Comparison of ENCODE assay signal across 9 mouse cellular contexts in genomic region chr2:73528516-73529355, GRCm38 (mm10). TPM values are rescaled to one million over a fixed set of nuclear protein-coding genes. Genes with fewer than 3 reads are reported as not detected.
DNase-seq lines count a peak whose midpoint lies in the region; ATAC-seq lines count a peak whose summit lies in the region.
"Had no signal": no experiment of that assay in that cellular context is flagged by ENCODE, and none has a peak within 500 bp of the region (broad histone marks: within the 10 kb centered on the region; RNA-seq: fewer than 3 reads in every experiment).

No protein-coding gene starts in this region.

- DNase-seq in cerebellum, adult 9-11 months: peak; percentile 5
- no peak for DNase-seq in cerebellum, adult 11-12 months
- peak; percentile 28 for DNase-seq in urinary bladder, postnatal 14 days (ENCODE audit: low spot score)
- DNase-seq in urinary bladder, adult 2 months (ENCODE audit: low spot score): no peak
- DNase-seq in neural tube, embryonic 10.5 days (ENCODE audit: extremely low spot score, low spot score): peak; percentile 73

- H3K36me3 ChIP-seq in heart, embryonic 16.5 days (ENCODE audit: control insufficient read depth, insufficient read depth): no peaks in the 10 kb centered on the region
- H3K36me3 ChIP-seq in limb, embryonic 15.5 days: peaks cover 3% of the 10 kb centered on the region; the same call in 1 of the 2 replicates

- 3% methylated on average over 59 of the region's 59 CpGs for WGBS in heart, embryonic 16.5 days
- WGBS in limb, embryonic 15.5 days: 2% methylated on average over 58 of the region's 59 CpGs

- H3K4me3 ChIP-seq in heart, embryonic 16.5 days (ENCODE audit: low read length): peak overlapping the region; percentile 81
- peak overlapping the region; percentile 91 for H3K4me3 ChIP-seq in limb, embryonic 15.5 days

- peak; percentile 58 for ATAC-seq in heart, embryonic 16.5 days (replicated peaks; ENCODE audit: extremely low read depth, insufficient read depth, low FRiP score)
- ATAC-seq in limb, embryonic 15.5 days (ENCODE audit: insufficient number of reproducible peaks, low FRiP score, low TSS enrichment, low read depth): peak; percentile 41; the same call in 1 of the 2 replicates
- ATAC-seq in erythroid progenitor cell, adult 5-6 weeks (replicated peaks; ENCODE audit: low FRiP score, poor library complexity, severe bottlenecking): no peak

- peaks cover 12% of the 10 kb centered on the region for H3K4me1 ChIP-seq in heart, embryonic 16.5 days (ENCODE audit: control insufficient read depth, insufficient read depth, low read length)
- H3K4me1 ChIP-seq in limb, embryonic 15.5 days: peaks cover 24% of the 10 kb centered on the region

- peak overlapping the region; percentile 84 for H3K4me2 ChIP-seq in heart, embryonic 16.5 days (ENCODE audit: low read depth, low read length)
- peak overlapping the region; percentile 77 for H3K4me2 ChIP-seq in limb, embryonic 15.5 days

- H3K9me3 ChIP-seq in heart, embryonic 16.5 days (replicated peaks; ENCODE audit: control insufficient read depth, low read length): no peaks in the 10 kb centered on the region
- no peaks in the 10 kb centered on the region for H3K9me3 ChIP-seq in limb, embryonic 15.5 days

- H3K9ac ChIP-seq in heart, embryonic 16.5 days (ENCODE audit: low read length): peak overlapping the region; percentile 89
- peak overlapping the region; percentile 92 for H3K9ac ChIP-seq in limb, embryonic 15.5 days

- H3K27ac ChIP-seq in heart, embryonic 16.5 days (ENCODE audit: low read length): peak overlapping the region; percentile 79
- H3K27ac ChIP-seq in limb, embryonic 15.5 days: peak overlapping the region; percentile 94

- H3K27me3 ChIP-seq in heart, embryonic 16.5 days (ENCODE audit: control insufficient read depth, insufficient read depth, low read length): no peaks in the 10 kb centered on the region
- H3K27me3 ChIP-seq in limb, embryonic 15.5 days: no peaks in the 10 kb centered on the region

RNA-seq across cellular contexts. Expression of gene Wipf1, which starts 0.8 kb away (rescaled TPM):
- 10.2 and 17.4 TPM in 2 replicates for polyA plus RNA-seq in urinary bladder, adult 2 months (2012; rRNA removed)
- polyA plus RNA-seq in heart, embryonic 16.5 days (2015; fragmentation: Nextera tagmentation; extraction: Ambion mirVana): 5.0 and 7.4 TPM in 2 replicates
- 15.1 TPM in 2 replicates for polyA plus RNA-seq in limb, embryonic 15.5 days (2015; fragmentation: Nextera tagmentation; extraction: Ambion mirVana)
- 12.6 and 13.3 TPM in 2 replicates for total RNA-seq in erythroid progenitor cell, adult 5-6 weeks (2015; ENCODE audit: low replicate concordance)
- 3.6 and 3.7 TPM in 2 replicates for total RNA-seq in erythroid progenitor cell, adult 5-6 weeks (2017; ENCODE audit: low replicate concordance)

RNA-seq across cellular contexts. Expression of gene Chrna1, which starts 51.4 kb away (rescaled TPM):
- 0.01 TPM in 1 of 2 replicates, not detected in the other for polyA plus RNA-seq in urinary bladder, adult 2 months (2012; rRNA removed)
- 0.19 and 0.34 TPM in 2 replicates for polyA plus RNA-seq in heart, embryonic 16.5 days (2015; fragmentation: Nextera tagmentation; extraction: Ambion mirVana)
- 10.8 and 24.1 TPM in 2 replicates for polyA plus RNA-seq in limb, embryonic 15.5 days (2015; fragmentation: Nextera tagmentation; extraction: Ambion mirVana)
- total RNA-seq in erythroid progenitor cell, adult 5-6 weeks (2015; ENCODE audit: low replicate concordance): 0.84 and 1.4 TPM in 2 replicates
- not detected in 2 replicates for total RNA-seq in erythroid progenitor cell, adult 5-6 weeks (2017; ENCODE audit: low replicate concordance)
- total RNA-seq: hematopoietic stem cell, adult 5-6 weeks had no signal

Comparison
In these comparisons a context has a peak if more than half of its experiments do, and no peak if none do; other contexts are left out.
1. DNase-seq: peak in cerebellum, adult 9-11 months (single experiment), urinary bladder, postnatal 14 days (single experiment) and neural tube, embryonic 10.5 days (single experiment); none in cerebellum, adult 11-12 months (single experiment) and urinary bladder, adult 2 months (single experiment).